Mouse (Mus musculus): ENCODE measurements around the gene Rftn1. TPM values are rescaled to one million over a fixed set of nuclear protein-coding genes. Genes with fewer than 3 reads are reported as not detected.

The Rftn1 gene
- total RNA-seq, 2 experiments from 2014 or later, result 52.4 to 53.7 TPM

DNA sequence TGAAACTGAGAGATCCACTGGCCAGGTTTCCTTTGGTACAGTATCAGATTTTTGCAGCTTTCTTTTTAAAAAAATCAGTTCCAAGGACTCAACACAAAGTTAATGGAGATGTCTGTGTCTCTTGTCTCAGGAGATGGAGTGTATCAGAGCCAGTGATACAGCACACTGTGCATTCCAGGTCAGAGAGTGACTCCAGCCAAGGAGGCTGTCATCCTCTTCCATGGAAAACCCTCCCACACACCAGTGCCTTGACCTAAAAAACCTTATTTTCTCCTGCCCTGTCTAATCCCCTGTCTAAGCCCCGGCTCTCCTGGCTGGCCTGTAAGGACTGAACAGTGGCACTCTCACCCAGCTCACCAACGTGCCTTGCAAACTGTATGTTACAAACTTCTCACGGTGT lies 86.3 kb downstream of the Rftn1 start:
- intact Hi-C loops (cut with DNase I), result no loop called here
- DNase-seq, result no peak

DNA sequence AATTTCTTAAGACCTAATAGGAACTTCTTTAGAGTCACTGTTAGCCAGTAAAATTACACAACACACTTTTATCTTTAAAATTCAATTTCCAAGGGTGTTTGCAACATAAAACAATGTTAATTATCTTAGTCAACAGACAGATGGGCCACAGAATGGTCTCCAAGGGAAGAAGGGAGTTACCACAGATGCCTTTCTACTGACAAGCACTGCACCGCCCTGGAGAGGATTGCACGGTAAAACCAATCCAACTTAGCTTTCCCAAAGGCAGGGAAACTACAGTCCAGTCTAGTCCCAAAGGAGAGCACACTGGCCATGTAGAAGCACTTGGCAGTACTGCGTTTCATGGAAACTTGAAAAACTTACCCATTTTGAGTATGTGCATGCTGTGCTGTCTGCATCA lies 89.1 kb downstream of the Rftn1 start:
- intact Hi-C loops (cut with DNase I), result no loop called here
- DNase-seq, result no peak

DNA sequence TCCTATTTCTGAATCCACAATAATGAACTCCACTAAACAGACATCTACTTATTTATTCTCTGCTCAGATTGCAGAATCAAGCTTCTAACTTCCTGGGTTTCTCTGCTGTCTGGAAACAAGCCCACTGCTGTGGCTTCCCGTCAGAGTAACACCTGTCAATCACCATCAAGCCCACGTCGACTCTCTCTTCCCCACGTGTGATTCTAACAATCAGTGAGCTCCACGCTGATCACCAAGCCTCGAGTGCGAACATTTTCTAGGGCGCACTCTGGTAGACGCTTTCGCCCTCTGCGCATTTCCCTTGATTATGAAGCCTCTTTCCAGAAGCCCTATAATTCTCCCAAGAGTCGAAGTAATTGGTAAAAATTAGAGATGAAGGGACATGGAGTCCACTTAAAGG lies 90.4 kb downstream of the Rftn1 start:
- intact Hi-C loops (cut with DNase I), result no loop called here
- DNase-seq, result no peak

DNA sequence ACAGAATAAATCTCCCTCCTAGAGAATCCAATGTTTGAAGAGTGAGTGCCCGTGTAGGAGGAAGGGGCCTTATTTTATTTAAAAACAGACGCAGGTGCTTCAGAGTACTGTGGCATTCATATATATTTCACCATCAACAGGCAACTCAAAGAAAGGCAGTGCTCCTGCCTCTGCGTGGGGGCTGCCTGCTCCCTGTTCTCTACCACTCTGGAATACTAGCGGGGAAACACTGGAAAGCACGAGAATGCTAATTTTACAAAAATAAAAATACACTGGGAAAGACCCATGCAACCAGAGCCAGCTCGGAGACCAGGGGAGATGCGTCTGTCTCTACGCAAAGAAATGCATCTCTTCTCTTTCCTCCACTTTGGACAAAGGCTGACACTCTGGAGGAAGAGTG lies 91.1 kb downstream of the Rftn1 start:
- DNase-seq, result no peak
- intact Hi-C loops (cut with DNase I), result no loop called here

DNA sequence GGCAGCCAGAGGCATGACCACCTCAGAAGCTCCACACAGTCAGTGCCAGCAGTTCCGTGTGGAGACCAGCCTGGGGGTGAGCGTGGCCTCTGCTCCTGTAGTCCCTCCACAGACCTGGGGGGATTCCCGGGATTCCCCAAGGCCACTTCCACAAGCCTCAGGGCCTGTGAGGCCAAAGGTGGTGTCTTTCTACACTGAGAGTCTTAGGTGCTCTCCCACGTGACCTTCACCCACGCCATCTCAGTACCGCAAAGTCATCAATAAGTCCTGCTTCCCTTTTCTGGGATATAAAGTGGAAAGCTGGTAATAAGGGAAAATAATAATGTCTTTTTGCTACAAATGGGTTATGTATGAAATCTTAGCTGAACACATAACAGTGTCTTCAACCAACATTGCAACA lies 92.2 kb downstream of the Rftn1 start:
- intact Hi-C loops (cut with DNase I), result no loop called here
- DNase-seq, result no peak

DNA sequence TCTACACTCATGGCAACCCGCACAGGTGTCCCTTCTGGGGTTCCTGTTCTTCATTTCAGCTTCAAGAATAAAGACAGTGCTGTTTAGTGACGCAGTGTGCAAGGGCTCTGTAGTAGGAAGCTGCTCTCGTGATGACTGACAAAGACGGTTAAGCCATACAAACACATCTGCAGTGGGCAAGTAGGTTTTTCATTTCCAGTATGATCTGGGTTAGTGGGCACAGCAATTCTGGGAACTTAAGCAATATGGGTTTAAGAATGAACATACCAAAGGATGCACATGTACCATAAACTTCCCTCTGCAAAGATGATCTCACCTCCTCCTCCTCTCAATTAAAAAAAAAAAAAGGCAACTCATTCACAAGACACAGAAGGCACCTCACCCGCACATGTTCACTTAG lies 92.6 kb downstream of the Rftn1 start:
- intact Hi-C loops (cut with DNase I), result no loop called here
- DNase-seq, result no peak

DNA sequence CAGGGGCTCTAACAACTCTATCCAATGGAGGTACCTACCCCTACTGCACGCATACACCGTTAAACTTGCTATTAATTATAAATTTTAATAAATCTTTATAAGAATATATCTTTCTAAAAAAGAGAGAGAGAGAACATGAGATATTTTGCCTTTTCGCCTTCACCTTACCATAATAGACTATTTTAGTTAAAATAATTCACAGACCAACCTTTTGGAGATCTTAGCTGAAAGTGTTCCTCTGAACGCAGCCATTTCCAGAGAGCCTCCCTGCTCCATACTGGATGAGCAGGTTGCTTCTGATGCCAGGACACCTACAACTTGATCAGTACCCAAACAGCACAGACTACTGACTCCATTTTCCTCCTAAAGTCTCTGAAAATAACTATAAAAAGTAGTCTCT lies 94.2 kb downstream of the Rftn1 start:
- intact Hi-C loops (cut with DNase I), result no loop called here
- no peak for DNase-seq

DNA sequence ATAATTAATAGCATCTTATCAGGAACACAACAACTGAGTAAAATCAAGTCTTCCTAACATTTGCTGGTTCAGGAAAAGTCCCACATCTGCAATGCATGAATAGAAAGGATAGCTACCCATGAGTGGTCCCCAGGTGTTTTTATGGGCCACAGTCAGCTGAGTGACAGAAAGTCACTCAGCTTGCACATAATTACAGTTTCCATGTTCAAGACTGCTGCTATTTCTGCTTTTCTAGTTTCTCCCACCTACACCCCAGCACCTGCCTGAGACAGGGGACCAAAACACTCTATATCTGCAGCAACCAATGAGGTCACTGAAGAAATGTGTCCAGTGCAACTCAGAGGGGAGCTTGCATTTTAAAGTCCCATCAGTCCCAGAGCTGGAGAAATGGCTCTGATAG lies 95.9 kb downstream of the Rftn1 start:
- intact Hi-C loops (cut with DNase I), result no loop called here
- no peak for DNase-seq

DNA sequence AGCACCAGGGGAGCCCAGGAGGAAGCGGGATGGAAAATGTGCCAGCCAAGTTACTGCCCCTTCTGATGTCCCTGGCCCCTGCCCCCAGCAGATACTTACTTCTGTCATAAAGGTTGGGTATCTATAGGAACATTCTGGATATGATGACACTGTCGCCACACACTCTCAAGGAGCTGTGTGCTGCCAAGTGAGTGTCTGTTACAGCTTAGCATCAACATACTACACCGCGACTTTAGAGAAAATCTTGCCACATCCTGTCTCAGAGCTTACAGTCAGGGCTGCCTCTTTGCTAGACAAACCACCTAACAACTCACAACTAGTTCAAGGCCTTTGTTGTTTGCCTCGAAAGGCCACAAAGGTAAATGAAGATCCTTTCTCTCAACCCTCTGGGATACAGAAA lies 96.4 kb downstream of the Rftn1 start:
- intact Hi-C loops (cut with DNase I), result no loop called here
- no peak for DNase-seq

DNA sequence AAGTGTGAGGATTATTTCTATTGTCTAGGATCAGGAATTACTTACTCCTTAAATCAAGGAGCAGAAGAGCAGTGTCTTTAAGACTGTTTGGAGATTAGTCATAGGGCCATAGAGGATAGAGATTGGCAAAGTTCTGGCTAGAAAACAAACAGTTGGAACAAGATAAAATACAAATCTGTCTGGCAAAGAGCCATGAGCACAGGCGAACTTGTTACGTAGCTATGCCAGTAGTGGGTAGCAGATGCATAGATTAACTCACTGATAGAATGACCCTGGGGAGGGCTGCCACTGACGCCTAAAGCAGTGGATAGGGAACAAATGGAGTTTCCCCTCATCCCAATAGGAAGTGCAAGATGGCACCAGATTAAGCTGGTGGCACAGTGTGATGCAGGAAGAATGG lies 97.1 kb downstream of the Rftn1 start:
- intact Hi-C loops (cut with DNase I), result loop anchor here (2.0 kb wide), 1 partner anchor 17 kb away; no protein-coding TSS in a partner anchor
- no peak for DNase-seq

DNA sequence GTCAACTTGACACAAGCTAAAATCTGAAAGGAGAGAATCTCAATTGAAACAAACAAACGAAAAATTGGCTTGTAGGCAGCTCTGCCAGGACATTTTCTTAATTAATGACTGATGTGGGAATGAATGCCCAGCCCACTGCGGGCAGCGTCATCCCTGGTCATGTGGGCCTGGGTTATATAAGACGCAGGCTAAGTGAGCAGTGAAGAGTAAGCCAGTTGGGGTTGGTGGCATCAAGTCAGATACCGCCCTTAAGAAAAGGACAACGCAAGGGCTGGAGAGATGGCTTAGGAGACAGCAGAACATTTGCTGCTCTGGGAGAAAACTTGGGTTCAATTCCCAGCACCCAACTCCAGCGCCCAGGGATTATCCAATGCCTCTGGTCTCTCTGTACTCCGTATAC lies 97.6 kb downstream of the Rftn1 start:
- no peak for DNase-seq
- intact Hi-C loops (cut with DNase I), result loop anchor here (2.0 kb wide), 1 partner anchor 18 kb away; no protein-coding TSS in a partner anchor

DNA sequence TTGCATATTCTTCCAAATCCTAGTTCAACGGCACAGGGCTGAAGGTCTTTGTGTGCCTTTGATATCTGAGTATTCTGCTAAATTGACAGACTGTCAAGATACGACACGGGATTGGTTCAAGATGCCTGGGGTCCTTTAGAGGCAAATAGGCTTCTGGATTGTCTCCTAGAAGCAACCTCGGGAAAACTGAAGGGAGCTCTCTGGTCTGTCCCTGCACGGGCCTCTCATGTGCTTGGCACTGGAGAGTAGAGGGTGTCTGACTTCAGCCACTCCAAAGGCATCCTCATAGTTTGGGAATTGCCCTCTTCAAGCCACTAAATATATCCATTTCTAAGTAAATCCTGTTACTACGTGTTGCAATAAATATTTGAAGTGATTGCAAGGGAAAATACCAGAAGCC lies 98.6 kb downstream of the Rftn1 start:
- DNase-seq, result no peak
- intact Hi-C loops (cut with DNase I), result loop anchor here (2.0 kb wide), 1 partner anchor 19 kb away; no protein-coding TSS in a partner anchor

DNA sequence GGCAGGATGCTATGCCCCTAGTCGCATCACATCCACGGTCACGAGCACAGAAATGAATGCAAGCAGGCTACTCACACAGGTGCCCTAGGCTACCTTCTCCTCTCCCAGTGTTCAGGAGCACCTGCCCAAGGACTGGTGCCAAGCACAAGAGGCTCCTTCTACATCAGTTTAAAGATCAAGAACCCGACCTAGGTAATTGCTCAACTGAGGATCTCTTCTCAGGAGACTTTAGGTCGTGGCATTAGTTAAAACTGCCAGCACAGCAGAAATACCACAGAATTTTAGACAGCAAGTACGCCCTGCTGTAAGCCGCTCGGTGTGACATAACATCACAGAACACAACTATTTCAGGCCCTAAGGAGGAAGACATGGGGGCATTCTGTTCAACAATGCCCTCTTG lies 100.7 kb downstream of the Rftn1 start:
- no peak for DNase-seq
- intact Hi-C loops (cut with DNase I), result no loop called here

DNA sequence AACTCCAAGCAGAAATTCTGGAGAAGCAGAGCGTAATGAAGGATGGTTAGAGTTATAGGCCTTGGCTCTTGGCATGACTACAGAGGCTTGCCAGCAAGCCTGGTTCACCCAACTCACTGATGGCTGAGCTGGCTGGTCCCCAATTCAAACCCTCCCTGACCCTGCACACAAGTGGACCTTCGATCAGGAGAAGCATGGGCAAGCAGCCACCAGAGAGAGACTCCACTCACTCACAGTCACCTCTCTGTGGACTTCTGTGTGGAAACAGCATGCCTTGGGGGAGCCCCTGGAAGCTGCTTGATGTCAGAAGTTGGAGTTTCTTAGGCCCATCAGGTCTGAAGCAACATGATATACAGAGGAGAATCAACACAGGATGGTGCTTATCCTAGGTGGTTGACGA lies 102.4 kb downstream of the Rftn1 start:
- intact Hi-C loops (cut with DNase I), result no loop called here

DNA sequence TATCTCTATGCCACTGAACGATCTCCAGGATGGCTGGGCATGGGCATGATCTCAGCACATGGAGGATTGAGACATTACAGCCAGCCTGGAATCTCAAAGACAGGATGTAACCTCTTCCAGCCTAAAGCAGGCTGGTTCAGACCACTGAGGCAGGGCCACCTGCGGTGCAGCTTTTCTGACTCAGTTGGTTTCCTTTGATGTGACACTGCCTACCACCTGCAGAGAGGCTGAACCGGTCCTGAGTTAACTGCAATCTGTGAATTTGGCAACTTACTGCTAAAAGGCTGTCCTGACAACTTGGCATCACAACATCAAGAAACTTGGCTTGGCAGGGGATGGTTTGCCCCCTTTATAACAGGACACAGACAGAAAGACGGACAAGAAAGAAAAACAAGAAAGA lies 103.6 kb downstream of the Rftn1 start:
- no peak for DNase-seq
- intact Hi-C loops (cut with DNase I), result no loop called here

More for the DNA sequence above, 102.4 kb downstream of the Rftn1 start:
- no peak for DNase-seq

DNA sequence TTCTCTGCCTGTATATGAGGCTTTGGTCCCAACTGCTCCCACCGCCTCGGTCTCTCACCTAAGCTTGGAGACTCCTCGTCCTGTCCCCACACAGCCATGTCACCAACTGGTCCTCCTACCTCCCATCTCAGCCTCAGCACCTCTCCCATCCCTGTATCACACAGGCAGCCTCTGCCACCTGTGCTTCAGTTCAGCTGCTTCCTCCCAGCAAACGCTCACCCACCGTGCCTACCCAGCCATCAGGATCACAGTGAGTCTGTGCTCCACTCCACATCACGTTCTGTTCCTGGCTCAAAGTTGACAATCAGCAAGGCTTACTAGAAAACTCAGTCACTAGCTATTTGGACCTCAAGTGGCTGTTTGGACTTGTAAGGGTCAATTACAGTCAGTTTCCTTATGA lies 105.8 kb downstream of the Rftn1 start:
- intact Hi-C loops (cut with DNase I), result no loop called here
- DNase-seq, result no peak

DNA sequence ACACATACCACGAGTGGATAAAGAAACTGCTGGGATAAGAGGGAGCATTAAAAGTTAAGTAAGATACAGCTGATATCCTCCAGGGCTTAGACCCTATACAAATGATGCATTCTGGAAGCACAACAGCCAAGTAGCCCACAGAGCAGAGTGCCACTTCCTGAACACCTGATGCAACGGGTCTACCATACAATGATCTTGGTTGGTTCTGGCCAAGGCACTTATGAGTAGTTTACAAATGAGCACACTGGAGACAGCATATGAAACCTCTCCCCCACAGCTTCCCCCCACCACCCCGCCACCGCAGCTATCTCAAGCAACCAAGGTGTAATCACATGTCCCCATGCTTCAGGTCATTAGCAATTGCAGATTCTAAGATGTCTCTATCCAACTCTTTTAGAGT lies 106.5 kb downstream of the Rftn1 start:
- no peak for DNase-seq
- intact Hi-C loops (cut with DNase I), result no loop called here

DNA sequence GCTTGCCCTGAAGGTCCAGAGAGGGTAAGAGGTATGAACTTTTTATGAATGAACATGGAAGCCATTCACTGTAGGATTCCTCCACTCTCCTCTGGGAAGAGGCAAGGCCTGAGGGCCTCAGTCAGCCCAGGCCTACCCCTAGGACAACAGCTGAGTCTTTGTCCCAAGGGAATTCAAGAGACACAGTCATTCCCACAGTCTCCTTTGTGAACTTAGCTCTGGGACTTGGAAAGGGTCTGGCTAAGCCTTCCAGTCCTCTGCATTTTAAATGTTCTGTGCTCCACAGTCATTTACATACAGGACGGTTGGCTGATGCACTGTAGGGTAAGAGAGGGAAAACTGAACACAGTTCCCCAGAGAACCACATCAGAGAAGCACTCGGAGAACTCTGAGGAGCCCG lies 107.5 kb downstream of the Rftn1 start:
- DNase-seq, result no peak
- intact Hi-C loops (cut with DNase I), result loop anchor here (1.0 kb wide), 1 partner anchor 14 kb away; no protein-coding TSS in a partner anchor

DNA sequence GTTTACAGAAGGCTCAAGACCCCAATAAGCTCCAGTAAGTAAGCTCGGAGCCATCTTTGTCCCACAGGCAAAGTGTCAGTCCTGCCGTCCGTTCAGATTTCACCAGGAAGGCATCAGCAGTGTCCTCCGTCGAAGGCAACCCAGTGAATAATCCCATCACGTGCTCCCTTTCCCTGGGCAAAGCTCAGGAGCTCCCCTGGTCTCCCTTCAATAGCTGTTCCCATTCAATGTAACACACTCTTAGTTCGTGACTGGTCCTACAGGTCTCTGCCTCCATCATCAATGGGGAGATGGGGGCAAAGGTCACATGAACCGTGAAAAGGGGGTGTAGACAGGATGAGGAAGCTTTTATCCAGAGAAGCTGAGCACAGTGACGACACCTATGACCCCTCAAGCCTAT lies 108.8 kb downstream of the Rftn1 start:
- intact Hi-C loops (cut with DNase I), result loop anchor here (1.0 kb wide), 1 partner anchor 12 kb away; no protein-coding TSS in a partner anchor
- DNase-seq, result no peak

DNA sequence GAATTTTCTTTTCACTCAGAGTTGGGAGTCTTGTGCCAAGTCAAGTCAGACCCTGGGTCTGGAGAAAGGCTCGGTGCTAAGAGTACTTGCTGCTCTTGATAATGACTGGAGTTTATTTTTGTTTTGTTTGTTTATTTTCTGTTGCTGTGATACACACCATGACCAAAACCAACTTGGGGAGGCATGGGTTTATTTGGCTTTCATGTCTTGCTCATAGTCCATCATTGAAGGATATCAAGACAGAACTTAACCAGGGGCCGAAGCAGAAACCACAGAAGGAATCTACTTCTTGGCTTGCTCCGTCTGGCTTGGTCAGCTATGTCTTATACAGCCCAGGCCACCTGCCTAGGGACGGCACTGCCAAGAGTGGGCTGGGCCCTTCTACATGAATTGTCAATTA lies 109.5 kb downstream of the Rftn1 start:
- intact Hi-C loops (cut with DNase I), result no loop called here
- DNase-seq, result no peak

DNA sequence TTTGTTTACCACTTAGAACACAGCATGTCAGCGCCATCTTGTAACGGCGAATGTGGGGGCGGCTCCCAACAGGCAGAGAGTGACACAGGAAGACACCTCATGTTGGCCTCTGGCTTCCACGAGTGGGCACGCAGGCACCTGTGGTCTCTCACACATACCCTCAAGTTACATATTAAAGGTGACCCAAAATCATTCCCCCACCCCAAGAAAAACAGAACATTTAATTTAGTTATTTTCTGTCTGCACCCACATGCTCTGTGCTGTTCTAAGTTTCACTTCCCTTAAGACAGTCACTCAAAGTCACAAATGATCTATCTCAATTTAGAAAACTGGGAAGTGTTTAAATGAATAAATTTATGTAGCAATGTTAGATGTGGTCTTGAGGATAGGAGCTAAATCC lies 111.7 kb downstream of the Rftn1 start:
- DNase-seq, result no peak

DNA sequence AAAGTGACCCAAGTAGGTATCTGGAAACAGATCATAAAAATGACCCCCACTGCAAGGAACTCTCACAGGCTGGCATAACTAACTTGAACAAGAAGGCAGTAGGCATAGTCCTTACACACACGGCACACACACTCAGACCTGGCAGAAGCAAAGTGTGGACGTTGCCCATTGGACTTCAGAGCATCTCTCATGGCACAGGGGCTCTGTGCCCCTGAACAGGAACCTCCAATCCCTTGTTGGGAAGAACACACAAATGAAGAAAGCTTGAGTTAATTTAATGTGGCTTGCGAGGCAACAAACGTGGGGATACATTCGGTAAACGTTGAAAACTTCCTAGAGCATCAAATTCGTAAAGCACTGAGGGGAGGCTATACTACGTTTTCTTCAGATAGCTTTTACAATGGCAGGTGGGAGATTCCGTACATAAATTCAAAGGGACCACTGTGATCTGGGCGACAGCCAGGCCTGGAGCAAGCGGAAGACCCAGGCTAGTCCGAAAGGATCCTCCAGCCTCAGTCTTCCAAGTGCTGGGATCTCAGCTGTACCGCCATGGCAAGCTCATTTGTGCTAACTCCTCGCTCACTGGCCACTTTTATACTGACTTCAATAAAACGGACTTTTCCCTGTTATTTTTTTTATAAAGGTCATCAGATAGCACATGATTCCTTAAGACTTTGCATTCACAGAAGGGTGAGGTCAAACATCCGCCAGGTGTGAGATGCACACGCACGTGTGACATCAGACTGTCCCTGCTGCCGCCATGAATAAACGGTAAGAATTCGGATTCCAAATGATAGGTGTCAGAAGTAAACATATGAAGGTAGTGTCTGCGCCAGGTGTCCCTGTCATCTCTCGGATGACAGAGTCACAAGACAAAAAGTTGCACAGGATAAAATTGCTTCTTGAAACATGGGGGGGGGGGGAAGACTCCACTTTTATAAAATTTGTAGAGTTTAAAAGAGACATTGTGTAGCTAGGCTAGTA lies 117.2 kb downstream of the Rftn1 start:
- no peak for DNase-seq
- intact Hi-C loops (cut with DNase I), result no loop called here

More for the DNA sequence above, 111.7 kb downstream of the Rftn1 start:
- intact Hi-C loops (cut with DNase I), result no loop called here
